Mouse (Mus musculus) CH12.LX (cell line): ENCODE data around the gene Gm21964. TPM values are rescaled to one million over a fixed set of nuclear protein-coding genes. Genes with fewer than 3 reads are reported as not detected.

ENCODE experiments used
- DNase-seq: peaks from one replicate; pipeline ENCODE4 v3.0.0-alpha.2; 2013; ENCODE audit errors: extremely low read depth
- H3K27ac ChIP-seq: 2 replicates; pipeline ENCODE4 v1.5.1; 2012; ENCODE audit warnings: low read depth, mild to moderate bottlenecking, control low read depth, moderate library complexity; ENCODE audit not compliant: insufficient read depth
- H3K27me3 ChIP-seq: replicated peaks from 2 replicates; pipeline ENCODE3; 2012; ENCODE audit warnings: inconsistent platforms
- H3K36me3 ChIP-seq, 2 experiments: replicated peaks in 1 of 2; 2 replicates each; pipeline versions ENCODE3 to v1.6.1; 2012; ENCODE audit warnings: inconsistent platforms in 1 of 2, low read length in 1 of 2, mild to moderate bottlenecking in 1 of 2, mixed read lengths in 1 of 2, moderate library complexity in 1 of 2; ENCODE audit not compliant: control insufficient read depth in 1 of 2, insufficient read depth in 1 of 2
- H3K4me1 ChIP-seq, 2 experiments: 2 replicates each; pipeline ENCODE4 v1.6.1; 2012; ENCODE audit warnings: inconsistent platforms in 1 of 2, moderate library complexity in 1 of 2; ENCODE audit not compliant: insufficient read depth in 2 of 2, control insufficient read depth in 1 of 2
- H3K4me2 ChIP-seq: 2 replicates; pipeline ENCODE4 v1.6.1; 2012; ENCODE audit warnings: low read depth, mild to moderate bottlenecking, control low read depth; ENCODE audit not compliant: poor library complexity, insufficient read depth, severe bottlenecking
- H3K4me3 ChIP-seq, 3 experiments: fragments of 150-350 bp in 1 of 3; sonication (generic) in 1 of 3; replicated peaks in 1 of 3; 2 replicates each; pipeline versions ENCODE3 to v1.5.1; 2011 to 2012; ENCODE audit warnings: low read depth in 2 of 3, low read length in 2 of 3, mild to moderate bottlenecking in 2 of 3, moderate library complexity in 2 of 3, control low read depth in 1 of 3, improper control_type of control experiment in 1 of 3, inconsistent platforms in 1 of 3, mixed read lengths in 1 of 3; ENCODE audit not compliant: poor library complexity in 1 of 3
- H3K79me2 ChIP-seq: replicated peaks from 2 replicates; pipeline ENCODE4 v1.6.1; 2012; ENCODE audit warnings: mild to moderate bottlenecking, moderate library complexity; ENCODE audit not compliant: control insufficient read depth, poor library complexity, insufficient read depth, severe bottlenecking; ENCODE audit errors: extremely low read depth
- H3K9ac ChIP-seq: 2 replicates; pipeline ENCODE4 v1.6.1; 2012; ENCODE audit warnings: low read depth, mild to moderate bottlenecking, control low read depth, moderate library complexity; ENCODE audit not compliant: insufficient read depth
- H3K9me3 ChIP-seq: replicated peaks from 2 replicates; pipeline ENCODE3; 2012; ENCODE audit warnings: low read length, inconsistent platforms, mixed read lengths
- BHLHE40 ChIP-seq: IDR thresholded peaks from 2 replicates; pipeline ENCODE4 v1.6.1; 2011; ENCODE audit warnings: mild to moderate bottlenecking, low read depth, low read length, improper control_type of control experiment
- E2F4 ChIP-seq: IDR thresholded peaks from 2 replicates; pipeline ENCODE4 v1.6.1; 2011; ENCODE audit warnings: low read depth, low read length, improper control_type of control experiment; ENCODE audit not compliant: insufficient replicate concordance
- ELF1 ChIP-seq: IDR thresholded peaks from 2 replicates; pipeline ENCODE4 v1.6.1; 2014; ENCODE audit warnings: low read depth, mild to moderate bottlenecking, inconsistent platforms, low read length, improper control_type of control experiment
- EP300 ChIP-seq: IDR thresholded peaks from 2 replicates; pipeline ENCODE4 v1.6.1; 2011; ENCODE audit warnings: low read length, improper control_type of control experiment
- ETS1 ChIP-seq: conservative IDR thresholded peaks from 2 replicates; pipeline ENCODE4 v1.6.1; 2012; ENCODE audit warnings: low read depth, mild to moderate bottlenecking, inconsistent platforms, low read length, improper control_type of control experiment, moderate library complexity
- HCFC1 ChIP-seq: IDR thresholded peaks from 2 replicates; pipeline ENCODE4 v1.6.1; 2012; ENCODE audit warnings: low read depth, mild to moderate bottlenecking, inconsistent platforms, low read length, improper control_type of control experiment
- KAT2A ChIP-seq: IDR thresholded peaks from 2 replicates; pipeline ENCODE4 v1.6.1; 2012; ENCODE audit warnings: low read length, improper control_type of control experiment, inconsistent platforms; ENCODE audit not compliant: insufficient replicate concordance
- MAFK ChIP-seq: IDR thresholded peaks from 2 replicates; pipeline ENCODE4 v1.6.1; 2011; ENCODE audit warnings: low read length, improper control_type of control experiment; ENCODE audit not compliant: insufficient replicate concordance
- MAZ ChIP-seq: IDR thresholded peaks from 2 replicates; pipeline ENCODE4 v1.6.1; 2012; ENCODE audit warnings: low read depth, mild to moderate bottlenecking, inconsistent platforms, low read length, improper control_type of control experiment, moderate library complexity
- MEF2A ChIP-seq: IDR thresholded peaks from 2 replicates; pipeline ENCODE4 v1.6.1; 2014; ENCODE audit warnings: low read depth, mild to moderate bottlenecking, inconsistent platforms, low read length, improper control_type of control experiment, borderline replicate concordance
- MYC ChIP-seq: IDR thresholded peaks from 2 replicates; pipeline ENCODE4 v1.6.1; 2011; ENCODE audit warnings: low read depth, mild to moderate bottlenecking, improper control_type of control experiment, low read length
- NRF1 ChIP-seq: IDR thresholded peaks from 2 replicates; pipeline ENCODE4 v1.6.1; 2014; ENCODE audit warnings: low read depth, mild to moderate bottlenecking, inconsistent platforms, low read length, improper control_type of control experiment, moderate library complexity
- RAD21 ChIP-seq: IDR thresholded peaks from 2 replicates; pipeline ENCODE4 v1.6.1; 2011; ENCODE audit warnings: low read depth, mild to moderate bottlenecking, low read length, improper control_type of control experiment, moderate library complexity
- RCOR1 ChIP-seq: conservative IDR thresholded peaks from 2 replicates; pipeline ENCODE4 v1.6.1; 2012; ENCODE audit warnings: low read depth, mild to moderate bottlenecking, inconsistent platforms, low read length, improper control_type of control experiment
- SMC3 ChIP-seq: IDR thresholded peaks from 2 replicates; pipeline ENCODE4 v1.6.1; 2011; ENCODE audit warnings: low read depth, low read length, improper control_type of control experiment
- UBTF ChIP-seq: IDR thresholded peaks from 2 replicates; pipeline ENCODE4 v1.6.1; 2012; ENCODE audit warnings: low read depth, mild to moderate bottlenecking, inconsistent platforms, low read length, improper control_type of control experiment, moderate library complexity
- USF1 ChIP-seq: IDR thresholded peaks from 2 replicates; pipeline ENCODE4 v1.6.1; 2014; ENCODE audit warnings: low read depth, mild to moderate bottlenecking, inconsistent platforms, low read length, improper control_type of control experiment
- ZMIZ1 ChIP-seq: IDR thresholded peaks from 2 replicates; pipeline ENCODE4 v1.6.1; 2012; ENCODE audit warnings: low read depth, mild to moderate bottlenecking, inconsistent platforms, low read length, improper control_type of control experiment
- dilution Hi-C: fragments of 300-500 bp; cut with MboI; formaldehyde crosslinking; loops from 2 replicates; pipeline ENCODE4 v1.14.3; 2020; ENCODE audit warnings: low sequenced_read_pairs; ENCODE audit not compliant: extremely low pct_unique_long_range_greater_than_20kb, extremely low pct_ligation_motif_present
- in situ Hi-C: fragments of 300-500 bp; cut with MboI; formaldehyde crosslinking; loops from 3 replicates; pipeline ENCODE4 v1.14.3; 2019; ENCODE audit warnings: low sequenced_read_pairs, low pct_ligation_motif_present, low pct_unique_long_range_greater_than_20kb, mixed read lengths
- polyA plus RNA-seq: library from polyadenylated mRNA; unstranded; fragments of >175 nt; gene quantifications from 2 replicates; pipeline ENCODE4 v1.2.1, GENCODE M21; 2012; ENCODE audit warnings: low read depth; ENCODE audit not compliant: insufficient read length
- total RNA-seq, 2 experiments: library from RNA; depleted of rRNA; stranded (reverse); fragments of 300-350 nt in 1 of 2; fragments of >200 nt in 1 of 2; gene quantifications; 2 replicates each; pipeline ENCODE4 v1.2.3; 2012 to 2014

Gm21964 gene
- not detected in 2 replicates for total RNA-seq (2012; rRNA removed)
- not detected in 2 replicates for total RNA-seq (2014; rRNA removed)
- not detected in 2 replicates for polyA plus RNA-seq

- in situ Hi-C loops = no loop called here
- TF ChIP-seq EP300 (no peak), UBTF (no peak), MYC (no peak), ETS1 (no peak), KAT2A (no peak), ELF1 (no peak), BHLHE40 (no peak), MAFK (no peak), RCOR1 (no peak), SMC3 (no peak), NRF1 (no peak), MAZ (no peak), MEF2A (no peak)
- dilution Hi-C loops = no loop called here
- no peaks in the 10 kb centered on the region for H3K9me3 ChIP-seq
- H3K27ac ChIP-seq = no peak within 1 kb of the TSS
- H3K79me2 ChIP-seq = no peaks in the 10 kb centered on the region
- DNase-seq = no peak
- H3K9ac ChIP-seq = no peak within 1 kb of the TSS
- H3K4me3 ChIP-seq = no peak within 1 kb of the TSS
- no peaks in the 10 kb centered on the region for H3K36me3 ChIP-seq
- H3K4me1 ChIP-seq = no peaks in the 10 kb centered on the region
- peaks cover 15% of the 10 kb centered on the region for H3K27me3 ChIP-seq
- H3K4me2 ChIP-seq = no peak within 1 kb of the TSS
Measured at GRCm38 (mm10) chr8:110100907-110101306, at the start of gene Gm21964. TSS of gene Gm21964 (plus strand) at chr8:110101207.

DNA sequence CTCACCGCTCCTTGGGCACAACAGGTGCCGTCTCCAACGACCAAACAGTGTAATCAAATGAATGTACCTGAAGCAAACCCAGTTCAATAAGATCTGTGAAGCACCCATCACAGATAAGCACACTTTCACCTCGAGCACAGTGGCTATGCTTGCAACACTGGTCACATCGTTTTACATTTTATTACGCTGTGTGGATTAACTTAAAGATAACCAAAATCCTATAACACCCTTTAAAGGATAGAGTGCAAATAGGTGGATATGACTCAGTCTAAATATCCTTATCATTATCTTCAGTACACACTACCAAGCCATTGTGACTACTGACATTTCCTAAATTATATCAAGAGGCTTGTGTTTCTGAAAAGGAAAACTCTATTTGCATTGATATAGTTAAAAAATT, 49.8 kb upstream of the Gm21964 start:
- DNase-seq = no peak
- in situ Hi-C loops = no loop called here
- Histone ChIP-seq H3K36me3 (no peaks in the 10 kb centered on the region), H3K4me3 (no peak overlapping the region), H3K9me3 (no peaks in the 10 kb centered on the region), H3K9ac (no peak overlapping the region), H3K27me3 (no peaks in the 10 kb centered on the region), H3K4me1 (peaks cover 0 to 5% of the 10 kb centered on the region in 2 experiments; a peak in 1 of 4 replicates), H3K27ac (no peak overlapping the region), H3K79me2 (no peaks in the 10 kb centered on the region), H3K4me2 (no peak overlapping the region)
- TF ChIP-seq ZMIZ1 (no peak), HCFC1 (no peak), E2F4 (no peak), USF1 (no peak), RAD21 (no peak)
- dilution Hi-C loops = no loop called here
